Mouse (Mus musculus) C2C12 (cell line): ENCODE measurements around the gene Snrnp70. TPM values are rescaled to one million over a fixed set of nuclear protein-coding genes. Genes with fewer than 3 reads are reported as not detected.

Experiments
- H3K27me3 ChIP-seq: one replicate; pipeline ENCODE4 v1.6.1; 2011; ENCODE audit not compliant: control insufficient read depth, insufficient read depth, insufficient read length
- H3K36me3 ChIP-seq: one replicate; pipeline ENCODE4 v1.6.1; 2011; ENCODE audit not compliant: control insufficient read depth, insufficient read depth
- H3K4me3 ChIP-seq: one replicate; pipeline ENCODE4 v1.5.1; 2011; ENCODE audit warnings: mild to moderate bottlenecking, control low read depth; ENCODE audit not compliant: poor library complexity, insufficient read depth, severe bottlenecking
- H3K79me2 ChIP-seq: one replicate; pipeline ENCODE4 v1.6.1; 2011; ENCODE audit not compliant: control insufficient read depth, insufficient read depth
- H3K79me3 ChIP-seq: one replicate; pipeline ENCODE4 v1.6.1; 2011; ENCODE audit warnings: low read depth, control low read depth
- H3ac ChIP-seq: one replicate; pipeline ENCODE3; 2011; ENCODE audit warnings: low read depth; ENCODE audit not compliant: control insufficient read depth, insufficient read length
- CEBPB ChIP-seq: IDR thresholded peaks from one replicate; pipeline ENCODE4 v1.6.1; 2011; ENCODE audit warnings: low read depth, mild to moderate bottlenecking, control low read depth, moderate library complexity
- CTCF ChIP-seq: IDR thresholded peaks from one replicate; pipeline ENCODE4 v1.5.1; 2011; ENCODE audit not compliant: control insufficient read depth, insufficient read depth, insufficient read length
- FOSL1 ChIP-seq: IDR thresholded peaks from one replicate; pipeline ENCODE4 v1.8.0; 2011; ENCODE audit warnings: mild to moderate bottlenecking, low read length; ENCODE audit not compliant: poor library complexity, insufficient read depth, severe bottlenecking
- MAX ChIP-seq: IDR thresholded peaks from one replicate; pipeline ENCODE4 v1.6.1; 2011; ENCODE audit warnings: mild to moderate bottlenecking, control low read depth
- MYOD1 ChIP-seq: IDR thresholded peaks from one replicate; pipeline ENCODE4 v1.6.1; 2011; ENCODE audit warnings: low read depth; ENCODE audit not compliant: control insufficient read depth, insufficient read length
- MYOG ChIP-seq: IDR thresholded peaks from one replicate; pipeline ENCODE4 v1.6.1; 2011; ENCODE audit not compliant: control insufficient read depth, insufficient read length; ENCODE audit errors: extremely low read depth
- USF1 ChIP-seq: IDR thresholded peaks from one replicate; pipeline ENCODE4 v1.6.1; 2011; ENCODE audit warnings: low read depth, mild to moderate bottlenecking, control low read depth, moderate library complexity
- long read RNA-seq, 2 experiments: library from polyadenylated mRNA; unstranded; transcript quantifications; one replicate each; pipeline ENCODE4 v2.0.0; 2019 to 2020
- polyA plus RNA-seq: library from polyadenylated mRNA; unstranded; fragments of >200 nt; fragmentation: generic; extraction: Trizol; gene quantifications from one replicate; pipeline ENCODE4 v1.2.1, GENCODE M21; 2012; ENCODE audit warnings: missing spikeins

Gene Snrnp70
- 321 TPM for polyA plus RNA-seq
- long read RNA-seq, experiment 1, transcript Snrnp70-201 (10 exons, 1,735 nt): major isoform, 21 of 31 reads
- long read RNA-seq, experiment 1, partial matches to known transcripts: 4 of 31 reads
- long read RNA-seq, experiment 1, other reads (novel, unspliced or antisense): 6 of 31 reads
- long read RNA-seq, experiment 2, full-length matches to known transcripts: 339 of 375 reads
- long read RNA-seq, experiment 2, partial matches to known transcripts: 6 of 375 reads
- long read RNA-seq, experiment 2, other reads (novel, unspliced or antisense): 30 of 375 reads

- no peak for TF ChIP-seq CTCF
- no peak for TF ChIP-seq FOSL1
- Histone ChIP-seq H3K27me3 (no peaks in the 10 kb centered on the region), H3ac (peak within 1 kb of the TSS; percentile 85), H3K4me3 (peak within 1 kb of the TSS; percentile 72), H3K36me3 (peaks cover 36% of the 10 kb centered on the region), H3K79me3 (peaks cover 44% of the 10 kb centered on the region), H3K79me2 (peaks cover 49% of the 10 kb centered on the region)
These were observed at the start of gene Snrnp70 for GRCm38 (mm10) chr7:45395578-45396336. Gene Snrnp70, minus strand, starts transcription at chr7:45395742.

GRCm38 (mm10) chr7:45443526-45444420, 48.2 kb upstream of the Snrnp70 start:
- Histone ChIP-seq H3K79me3 (no peaks in the 10 kb centered on the region), H3ac (no peak overlapping the region), H3K79me2 (no peaks in the 10 kb centered on the region), H3K27me3 (no peaks in the 10 kb centered on the region), H3K4me3 (no peak overlapping the region), H3K36me3 (peaks cover 35% of the 10 kb centered on the region)
- TF ChIP-seq MYOG (no peak), MYOD1 (no peak), MAX (no peak), USF1 (no peak), CEBPB (no peak), CTCF (no peak), FOSL1 (no peak)

GRCm38 (mm10) chr7:45437521-45438276, 42.2 kb upstream of the Snrnp70 start, which contains the start of gene Ruvbl2:
Gene Ruvbl2, minus strand, starts transcription at chr7:45438096.
- no peaks in the 10 kb centered on the region for H3K27me3 ChIP-seq
- TF ChIP-seq CTCF (no peak), MYOG (no peak), FOSL1 (no peak), CEBPB (no peak), MAX (no peak), USF1 (no peak), MYOD1 (no peak)
- H3ac ChIP-seq: no peak within 1 kb of the TSS
- H3K36me3 ChIP-seq: peaks cover 11% of the 10 kb centered on the region
- peaks cover 43% of the 10 kb centered on the region for H3K79me2 ChIP-seq
- peaks cover 15% of the 10 kb centered on the region for H3K79me3 ChIP-seq
- no peak within 1 kb of the TSS for H3K4me3 ChIP-seq

- TF ChIP-seq USF1: no peak
- no peak for TF ChIP-seq FOSL1
- Histone ChIP-seq H3K4me3 (no peak overlapping the region), H3K36me3 (peaks cover 11% of the 10 kb centered on the region), H3K27me3 (no peaks in the 10 kb centered on the region), H3ac (no peak overlapping the region), H3K79me2 (peaks cover 49% of the 10 kb centered on the region), H3K79me3 (peaks cover 21% of the 10 kb centered on the region)
These were observed 41.5 kb upstream of the Snrnp70 start for GRCm38 (mm10) chr7:45437046-45437445.

- no peak overlapping the region for H3K4me3 ChIP-seq
- TF ChIP-seq CEBPB: no peak
- no peak for TF ChIP-seq FOSL1
- no peak for TF ChIP-seq MAX
- TF ChIP-seq MYOG: no peak
These were observed 40.9 kb upstream of the Snrnp70 start for GRCm38 (mm10) chr7:45436444-45436843.

More at GRCm38 (mm10) chr7:45436444-45436843, 40.9 kb upstream of the Snrnp70 start:
- Histone ChIP-seq H3ac (no peak overlapping the region), H3K79me2 (peaks cover 55% of the 10 kb centered on the region), H3K36me3 (peaks cover 7% of the 10 kb centered on the region), H3K79me3 (peaks cover 28% of the 10 kb centered on the region), H3K27me3 (no peaks in the 10 kb centered on the region)
